Mouse (Mus musculus): ENCODE results near the gene Suclg2. TPM values are rescaled to one million over a fixed set of nuclear protein-coding genes. Genes with fewer than 3 reads are reported as not detected.

The Suclg2 gene
- polyA plus RNA-seq, 1 experiment from 2014 or later: 13.8 TPM

- Histone ChIP-seq H3K9me3 (no peaks in the 10 kb centered on the region), H3K36me3 (no peaks in the 10 kb centered on the region), H3K4me1 (replicated peaks) (peaks cover 15% of the 10 kb centered on the region), H3K27ac (replicated peaks) (no peak overlapping the region), H3K9ac (no peak overlapping the region), H3K27me3 (no peaks in the 10 kb centered on the region), H3K4me2 (no peak overlapping the region), H3K4me3 (no peak overlapping the region)
- ATAC-seq (ENCODE audit: low FRiP score, low read depth): no peak
- 94% methylated on average over 3 of the region's 4 CpGs for WGBS
These were observed 234.9 kb downstream of the Suclg2 start for GRCm38 (mm10) chr6:95483686-95484085.

DNA sequence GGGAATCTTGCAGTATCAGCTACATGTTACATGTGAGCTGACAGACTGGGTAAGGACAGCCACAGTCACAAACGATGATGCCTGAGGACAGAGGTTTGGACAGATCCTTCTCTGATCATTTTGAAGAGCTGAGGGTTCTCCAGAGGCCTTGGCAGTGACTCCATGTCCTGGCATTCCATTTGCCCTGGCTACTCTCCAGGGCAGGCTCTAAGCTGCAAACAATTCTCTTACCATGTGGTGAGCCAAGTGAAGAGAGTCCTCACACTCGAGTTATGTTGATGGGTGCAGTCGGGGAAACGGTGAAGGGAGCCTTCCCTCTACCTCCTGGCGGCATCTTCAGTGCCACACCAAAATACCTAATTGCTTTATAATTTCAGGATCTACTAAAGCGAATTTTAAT lies 235.5 kb downstream of the Suclg2 start:
- H3K27ac ChIP-seq (replicated peaks): peak overlapping the region; percentile 6; the same call in 1 of the 2 replicates
- no peak overlapping the region for H3K9ac ChIP-seq
- H3K4me2 ChIP-seq: no peak overlapping the region
- no peaks in the 10 kb centered on the region for H3K36me3 ChIP-seq
- no peak for ATAC-seq (ENCODE audit: low FRiP score, low read depth)
- 56% methylated on average over 6 of the region's 6 CpGs for WGBS
- H3K27me3 ChIP-seq: no peaks in the 10 kb centered on the region
- H3K4me3 ChIP-seq: no peak overlapping the region
- H3K4me1 ChIP-seq (replicated peaks): peaks cover 15% of the 10 kb centered on the region
- H3K9me3 ChIP-seq: no peaks in the 10 kb centered on the region

GRCm38 (mm10) chr6:95479801-95480200 lies 238.8 kb downstream of the Suclg2 start:
- no peaks in the 10 kb centered on the region for H3K9me3 ChIP-seq
- H3K4me2 ChIP-seq: no peak overlapping the region
- H3K4me3 ChIP-seq: no peak overlapping the region
- H3K9ac ChIP-seq: no peak overlapping the region
- no peak overlapping the region for H3K27ac ChIP-seq (replicated peaks)
- H3K36me3 ChIP-seq: no peaks in the 10 kb centered on the region
- H3K27me3 ChIP-seq: no peaks in the 10 kb centered on the region
- 97% methylated on average over 6 of the region's 6 CpGs for WGBS
- no peak for ATAC-seq (ENCODE audit: low FRiP score, low read depth)
- H3K4me1 ChIP-seq (replicated peaks): peaks cover 15% of the 10 kb centered on the region

GRCm38 (mm10) chr6:95469521-95469920 lies 249.1 kb downstream of the Suclg2 start:
- no peak; the same call in 1 of the 2 replicates for ATAC-seq (ENCODE audit: low FRiP score, low read depth)

GRCm38 (mm10) chr6:95465322-95465721 lies 253.3 kb downstream of the Suclg2 start:
- Histone ChIP-seq H3K27me3 (no peaks in the 10 kb centered on the region), H3K9ac (no peak overlapping the region), H3K36me3 (no peaks in the 10 kb centered on the region), H3K27ac (replicated peaks) (no peak overlapping the region), H3K4me3 (no peak overlapping the region), H3K4me1 (replicated peaks) (peaks cover 7% of the 10 kb centered on the region; the same call in 1 of the 2 replicates), H3K4me2 (no peak overlapping the region), H3K9me3 (no peaks in the 10 kb centered on the region)
- 84% methylated on average over 4 of the region's 4 CpGs for WGBS
- ATAC-seq (ENCODE audit: low FRiP score, low read depth): no peak

More at GRCm38 (mm10) chr6:95469521-95469920, 249.1 kb downstream of the Suclg2 start:
- no peaks in the 10 kb centered on the region for H3K4me1 ChIP-seq (replicated peaks)
- H3K27ac ChIP-seq (replicated peaks): 0 out of 2 replicates have a peak overlapping the region, but pooled peaks have one; percentile 30
- H3K27me3 ChIP-seq: no peaks in the 10 kb centered on the region
- no peak overlapping the region for H3K9ac ChIP-seq
- no peaks in the 10 kb centered on the region for H3K9me3 ChIP-seq
- WGBS: 40% methylated on average over 7 of the region's 7 CpGs
- no peak overlapping the region for H3K4me3 ChIP-seq
- no peak overlapping the region for H3K4me2 ChIP-seq
- H3K36me3 ChIP-seq: no peaks in the 10 kb centered on the region

GRCm38 (mm10) chr6:95459372-95459771 lies 259.2 kb downstream of the Suclg2 start:
- WGBS: 53% methylated on average over 3 of the region's 3 CpGs
- Histone ChIP-seq H3K4me3 (no peak overlapping the region), H3K27ac (replicated peaks) (no peak overlapping the region), H3K9me3 (no peaks in the 10 kb centered on the region), H3K4me1 (replicated peaks) (peaks cover 7% of the 10 kb centered on the region; the same call in 1 of the 2 replicates), H3K9ac (no peak overlapping the region), H3K36me3 (no peaks in the 10 kb centered on the region), H3K27me3 (no peaks in the 10 kb centered on the region), H3K4me2 (no peak overlapping the region)
- no peak for ATAC-seq (ENCODE audit: low FRiP score, low read depth)

GRCm38 (mm10) chr6:95446151-95446550 lies 272.4 kb downstream of the Suclg2 start:
- H3K4me2 ChIP-seq: no peak overlapping the region
- H3K4me1 ChIP-seq (replicated peaks): no peaks in the 10 kb centered on the region
- no peak overlapping the region for H3K9ac ChIP-seq
- H3K4me3 ChIP-seq: no peak overlapping the region
- H3K27me3 ChIP-seq: no peaks in the 10 kb centered on the region
- no peaks in the 10 kb centered on the region for H3K9me3 ChIP-seq
- 92% methylated on average over 2 of the region's 2 CpGs for WGBS
- no peak overlapping the region for H3K27ac ChIP-seq (replicated peaks)
- ATAC-seq (ENCODE audit: low FRiP score, low read depth): no peak
- no peaks in the 10 kb centered on the region for H3K36me3 ChIP-seq

DNA sequence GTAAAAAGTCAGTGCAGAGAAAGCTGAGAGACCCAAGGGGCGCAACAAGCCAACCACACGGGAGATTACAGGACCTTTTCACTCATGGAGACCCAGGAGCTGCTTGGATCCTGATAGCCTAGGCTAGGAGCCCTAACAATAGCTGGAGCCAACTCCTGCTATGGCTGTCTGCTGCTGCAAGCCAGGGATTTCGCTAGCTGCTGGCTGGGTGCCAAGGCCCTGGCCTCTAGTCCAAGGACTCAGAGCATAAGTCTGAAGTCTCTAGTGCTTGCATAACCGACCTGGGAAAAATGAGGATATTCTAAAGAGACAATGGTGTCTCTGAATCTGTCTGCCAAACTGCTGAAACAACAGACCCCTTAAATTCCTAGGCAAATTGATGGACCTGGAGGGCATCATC lies 273.6 kb downstream of the Suclg2 start:
- WGBS: 72% methylated on average over 4 of the region's 4 CpGs
- no peaks in the 10 kb centered on the region for H3K36me3 ChIP-seq
- no peak for ATAC-seq (ENCODE audit: low FRiP score, low read depth)
- H3K27ac ChIP-seq (replicated peaks): no peak overlapping the region
- no peak overlapping the region for H3K4me2 ChIP-seq
- no peaks in the 10 kb centered on the region for H3K9me3 ChIP-seq
- H3K4me1 ChIP-seq (replicated peaks): no peaks in the 10 kb centered on the region
- no peaks in the 10 kb centered on the region for H3K27me3 ChIP-seq
- no peak overlapping the region for H3K9ac ChIP-seq
- no peak overlapping the region for H3K4me3 ChIP-seq

All from hindbrain, embryonic 15.5 days (tissue).